Mouse (Mus musculus): Measurements from ENCODE around the gene Ahdc1.

The Ahdc1 gene

GRCm38 (mm10) chr4:133011028-133011820 is at the start of gene Ahdc1:
Gene Ahdc1, plus strand, starts transcription at chr4:133011260.
- peak; percentile 91 for DNase-seq (ENCODE audit: low spot score)

DNA sequence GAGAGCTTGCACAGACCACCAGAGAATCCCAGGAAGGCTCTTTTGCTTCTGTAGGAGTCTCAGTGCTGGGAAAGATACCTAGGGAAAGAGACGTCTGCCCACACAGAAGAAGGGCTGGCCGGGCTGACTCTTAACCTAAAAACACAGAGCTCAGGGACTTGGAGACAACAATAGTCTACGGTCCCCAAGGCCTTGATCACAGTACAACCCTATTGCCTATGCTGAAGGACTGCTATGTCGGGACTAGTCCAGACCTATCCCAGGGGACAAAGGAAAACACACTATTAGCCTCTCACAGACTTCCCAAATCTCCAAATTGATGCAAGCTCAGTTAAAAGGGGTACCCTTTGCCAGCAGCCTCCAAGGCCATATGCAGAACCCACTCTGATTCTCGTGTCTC is 49.2 kb upstream of the Ahdc1 start:
- no peak for DNase-seq (ENCODE audit: low spot score)

GRCm38 (mm10) chr4:132962628-132963027 is 48.4 kb upstream of the Ahdc1 start:
- DNase-seq (ENCODE audit: low spot score), result no peak

- DNase-seq (ENCODE audit: low spot score), result no peak
Observed at GRCm38 (mm10) chr4:132963436-132963835, 47.6 kb upstream of the Ahdc1 start.

- no peak for DNase-seq (ENCODE audit: low spot score)
Observed at GRCm38 (mm10) chr4:132964064-132964463, 47.0 kb upstream of the Ahdc1 start.

GRCm38 (mm10) chr4:132964473-132964872 is 46.6 kb upstream of the Ahdc1 start:
- DNase-seq (ENCODE audit: low spot score), result no peak

- no peak for DNase-seq (ENCODE audit: low spot score)
Observed at GRCm38 (mm10) chr4:132968105-132968938, 42.7 kb upstream of the Ahdc1 start.

DNA sequence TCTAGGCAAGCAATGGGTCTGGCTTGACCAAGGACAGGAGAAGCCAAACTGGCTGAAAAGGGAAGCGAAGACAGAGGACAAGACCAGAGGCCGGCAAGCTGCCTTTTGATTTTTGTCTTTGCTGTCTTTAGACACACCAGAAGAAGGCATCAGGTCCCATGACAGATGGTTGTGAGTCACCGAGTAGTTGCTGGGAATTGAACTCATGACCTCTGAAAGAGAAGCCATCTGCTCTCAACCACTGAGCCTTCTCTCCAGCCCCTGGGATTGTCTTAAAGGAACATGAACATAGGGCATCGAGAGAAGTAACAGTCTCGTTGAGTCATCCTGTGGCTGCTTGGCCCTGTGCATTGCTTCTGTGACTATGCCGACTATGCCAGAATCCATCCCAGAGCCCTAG is 39.5 kb upstream of the Ahdc1 start:
- no peak for DNase-seq (ENCODE audit: low spot score)

DNA sequence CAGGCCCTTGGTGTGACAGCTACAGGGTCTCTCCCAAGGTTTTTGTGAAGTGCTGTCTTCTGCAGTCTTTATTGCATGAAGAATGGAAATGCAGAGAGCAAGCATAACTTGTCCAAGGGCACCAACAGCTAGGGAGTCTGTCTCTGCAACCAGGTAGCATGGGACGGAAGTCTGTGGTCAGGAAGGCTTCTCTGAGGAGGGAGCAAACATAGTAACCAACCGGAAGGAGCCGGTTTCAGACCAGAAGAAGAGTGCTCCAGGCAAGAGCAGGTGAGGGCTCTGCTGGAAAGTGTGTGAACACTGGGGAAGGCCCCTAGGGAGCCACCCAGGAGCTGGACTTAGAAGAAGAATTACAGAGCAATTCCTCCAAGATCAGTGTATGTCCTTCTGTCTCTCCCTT is 39.0 kb upstream of the Ahdc1 start:
- DNase-seq (ENCODE audit: low spot score), result no peak

GRCm38 (mm10) chr4:132972556-132972955 is 38.5 kb upstream of the Ahdc1 start:
- DNase-seq (ENCODE audit: low spot score), result no peak

DNA sequence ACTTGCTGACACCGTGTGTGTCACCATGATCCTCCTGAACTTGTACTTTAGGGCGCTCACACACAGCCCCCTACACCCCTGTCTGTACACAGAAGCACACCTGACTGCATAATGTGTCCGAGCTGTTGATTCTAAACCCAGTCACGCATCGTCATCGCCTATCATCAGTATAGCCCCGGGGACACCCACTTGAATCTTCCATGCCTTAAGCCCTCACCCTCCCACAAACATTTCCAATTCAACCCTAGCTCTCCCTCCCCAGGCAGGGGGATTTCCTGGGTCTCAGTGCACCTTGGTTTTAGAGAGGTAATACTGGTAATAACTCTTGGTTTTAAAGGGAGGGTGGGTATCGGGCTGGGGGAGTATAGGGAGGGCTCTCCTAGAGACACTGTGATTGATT is 37.9 kb upstream of the Ahdc1 start:
- DNase-seq (ENCODE audit: low spot score), result no peak

DNA sequence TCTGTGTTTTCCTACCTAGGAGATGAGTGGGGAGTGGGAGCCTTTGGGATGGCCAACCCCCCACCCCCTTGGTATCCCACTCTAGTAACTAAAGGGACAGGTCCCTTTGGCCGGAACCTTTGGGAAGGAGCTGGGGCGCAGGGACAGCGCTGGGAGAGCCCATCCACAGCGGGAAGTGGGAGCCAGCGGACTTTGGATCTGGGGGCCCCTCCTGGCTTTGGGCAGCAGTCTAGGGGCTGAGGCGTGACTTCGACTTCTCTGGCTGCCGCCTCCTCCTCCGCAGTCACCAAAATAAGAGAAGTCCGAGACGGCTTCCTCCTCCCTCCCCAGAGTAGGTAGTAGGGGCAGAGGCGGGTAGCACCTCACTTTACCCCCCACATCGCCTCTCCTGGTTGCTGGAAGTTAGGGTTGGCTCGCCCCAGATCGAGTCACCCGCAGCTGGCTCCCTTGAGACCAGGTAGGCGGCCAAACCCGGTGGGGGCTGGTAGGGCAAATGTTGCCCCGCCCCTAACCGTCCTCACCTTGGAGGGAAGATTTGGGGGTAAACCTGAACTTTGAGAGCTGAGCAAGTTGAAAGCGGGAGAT is 37.2 kb upstream of the Ahdc1 start, which contains the start of gene Fgr:
Gene Fgr (plus strand): TSS at position 282 of the 585 bp plus-strand sequence.
- no peak for DNase-seq (ENCODE audit: low spot score)

GRCm38 (mm10) chr4:132974904-132975303 is 36.2 kb upstream of the Ahdc1 start:
- no peak for DNase-seq (ENCODE audit: low spot score)

DNA sequence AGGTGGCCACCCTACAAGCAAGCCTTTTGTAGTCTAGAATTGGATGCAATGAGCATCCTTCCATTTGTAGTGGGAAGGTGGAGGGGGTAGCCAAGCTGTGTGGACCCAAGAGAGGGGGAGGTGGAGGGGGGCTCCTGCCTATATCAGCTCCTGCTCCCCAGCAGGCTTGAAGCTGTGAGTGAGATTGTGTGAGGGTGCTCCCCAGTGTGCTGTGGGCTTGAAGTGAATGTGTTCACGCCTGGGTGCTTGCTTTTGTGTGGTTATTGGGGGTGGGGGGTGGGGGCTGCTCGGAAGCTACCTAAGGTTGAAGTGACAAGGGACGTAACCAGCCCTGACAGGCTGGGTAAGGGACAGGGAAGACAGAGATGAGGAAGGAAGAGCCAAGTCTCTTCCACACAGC is 35.3 kb upstream of the Ahdc1 start:
- no peak for DNase-seq (ENCODE audit: low spot score)

GRCm38 (mm10) chr4:132976729-132977128 is 34.3 kb upstream of the Ahdc1 start:
- DNase-seq (ENCODE audit: low spot score), result no peak

- no peak for DNase-seq (ENCODE audit: low spot score)
Observed at GRCm38 (mm10) chr4:132977597-132977996, 33.5 kb upstream of the Ahdc1 start.

- no peak for DNase-seq (ENCODE audit: low spot score)
Observed at GRCm38 (mm10) chr4:132979186-132979585, 31.9 kb upstream of the Ahdc1 start.

DNA sequence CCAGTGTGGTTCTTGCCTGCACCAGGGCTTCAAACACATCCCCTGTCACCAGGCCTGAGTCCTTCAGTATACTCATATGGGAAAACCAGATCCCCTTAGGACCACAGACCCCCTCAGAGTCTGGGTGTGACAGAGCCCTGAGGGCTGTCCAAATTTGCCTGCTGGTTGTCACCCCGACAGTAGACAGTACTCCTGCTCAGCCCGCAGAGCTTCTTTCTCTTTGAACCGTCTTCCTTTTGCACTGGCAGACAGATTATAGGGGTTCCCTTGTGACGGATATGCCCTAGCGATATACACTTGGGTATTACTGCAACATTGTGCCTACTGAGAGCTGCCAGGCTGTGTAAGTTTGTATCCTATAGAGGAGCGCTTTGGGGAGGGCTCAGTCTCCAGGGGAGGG is 29.4 kb upstream of the Ahdc1 start:
- DNase-seq (ENCODE audit: low spot score), result no peak

DNA sequence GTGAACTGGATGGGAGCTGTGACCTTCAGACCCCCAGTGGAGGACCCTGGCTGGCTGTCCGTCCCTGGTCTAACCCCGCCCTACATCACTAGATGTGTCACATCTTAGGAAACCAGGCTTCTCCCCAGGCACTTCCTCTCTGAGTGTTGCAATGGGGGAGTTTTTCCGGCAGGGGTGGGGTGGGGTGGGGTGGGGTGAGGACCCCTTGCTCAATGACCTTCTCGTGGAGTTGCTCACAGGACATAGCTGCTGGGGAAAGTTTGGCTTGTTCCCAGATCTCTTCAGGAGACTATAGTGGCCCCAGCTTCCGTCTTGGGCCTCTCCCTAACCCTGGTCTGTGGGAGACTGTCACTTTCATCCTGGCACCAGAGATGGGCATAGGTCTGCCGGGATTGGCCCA is 28.1 kb upstream of the Ahdc1 start:
- DNase-seq (ENCODE audit: low spot score), result no peak

GRCm38 (mm10) chr4:132983664-132984512 is 27.2 kb upstream of the Ahdc1 start:
- no peak for DNase-seq (ENCODE audit: low spot score)

DNA sequence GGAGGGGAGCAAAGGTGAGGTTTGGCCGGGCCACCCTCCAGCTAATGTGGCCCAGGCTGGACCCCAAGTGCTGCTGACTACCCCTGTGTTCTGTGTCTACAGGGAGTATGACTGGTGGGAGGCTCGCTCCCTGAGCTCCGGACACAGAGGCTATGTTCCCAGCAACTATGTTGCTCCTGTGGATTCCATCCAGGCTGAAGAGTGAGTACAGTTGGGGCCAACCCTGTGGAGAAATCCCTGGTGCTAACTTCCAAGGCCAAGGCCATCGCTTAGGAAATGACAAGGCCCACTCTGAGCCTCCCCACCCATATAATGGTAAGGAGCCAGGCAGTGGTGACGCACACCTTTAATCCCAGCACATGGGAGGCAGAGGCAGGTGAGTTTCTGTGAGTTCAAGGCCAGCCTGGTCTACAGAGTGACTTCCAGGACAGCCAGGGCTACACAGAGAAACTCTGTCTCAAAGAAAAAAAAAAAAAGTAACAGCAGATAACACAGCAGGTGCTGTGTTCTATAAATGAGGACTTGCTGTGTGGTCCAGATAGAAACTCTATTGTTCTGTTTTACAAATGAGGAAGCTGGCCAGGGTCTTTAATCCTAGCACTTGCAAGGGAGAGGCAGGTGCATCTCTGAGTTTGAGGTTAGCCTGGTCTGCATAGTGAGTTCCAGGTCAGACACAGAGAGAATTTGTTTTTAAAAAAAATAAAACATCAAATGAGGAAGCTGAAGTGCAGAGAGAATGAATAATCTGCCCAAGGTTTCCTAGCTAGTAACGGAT is 22.3 kb upstream of the Ahdc1 start:
- DNase-seq (ENCODE audit: low spot score), result no peak
